Comparison of ENCODE assay signal across 39 mouse cellular contexts in genomic region chr10:129473256-129473655, GRCm38 (mm10). TPM values are rescaled to one million over a fixed set of nuclear protein-coding genes. Genes with fewer than 3 reads are reported as not detected.
"Had no signal": no experiment of that assay in that cellular context is flagged by ENCODE, and none has a peak within 500 bp of the region (broad histone marks: within the 10 kb centered on the region; RNA-seq: fewer than 3 reads in every experiment).

No protein-coding gene starts in this region.

- ATAC-seq: hindbrain, embryonic 16.5 days; inflammation-experienced regulatory T-cells, adult 6 months; intestine, embryonic 15.5 days; intestine, postnatal 0 days had no signal

- H3K4me3 ChIP-seq: gastrocnemius, adult 2 months; heart, embryonic 10.5 days; heart, embryonic 12.5 days; hindbrain, embryonic 10.5 days; hindbrain, embryonic 12.5 days; intestine, embryonic 15.5 days; layer of hippocampus, adult 2 months; left cerebral cortex, adult 2 months; limb, embryonic 10.5 days; limb, embryonic 12.5 days had no signal

- H3K27ac ChIP-seq: gastrocnemius, adult 2 months; heart, embryonic 10.5 days; hindbrain, embryonic 10.5 days; hindbrain, embryonic 12.5 days; hindbrain, embryonic 14.5 days; intestine, embryonic 15.5 days; layer of hippocampus, adult 2 months; left cerebral cortex, adult 2 months; limb, embryonic 10.5 days; limb, embryonic 12.5 days had no signal

- H3K36me3 ChIP-seq: heart, embryonic 10.5 days; heart, embryonic 12.5 days; hindbrain, embryonic 10.5 days; hindbrain, embryonic 12.5 days; intestine, embryonic 15.5 days; limb, embryonic 10.5 days; limb, embryonic 12.5 days had no signal

- H3K27me3 ChIP-seq: heart, embryonic 12.5 days; hindbrain, embryonic 12.5 days; intestine, embryonic 15.5 days; limb, embryonic 12.5 days had no signal

- H3K9me3 ChIP-seq: heart, embryonic 10.5 days; heart, embryonic 12.5 days; hindbrain, embryonic 10.5 days; hindbrain, embryonic 12.5 days; intestine, embryonic 15.5 days; limb, embryonic 10.5 days; limb, embryonic 12.5 days had no signal

- H3K9ac ChIP-seq: heart, embryonic 12.5 days; hindbrain, embryonic 12.5 days; hindbrain, embryonic 14.5 days; intestine, embryonic 15.5 days; limb, embryonic 12.5 days had no signal

- DNase-seq: gastrocnemius, adult 2 months; gastrocnemius, postnatal 10 days; gastrocnemius, postnatal 25 days; heart, adult 18-20 months; heart, postnatal 10 days; heart, postnatal 4 days; kidney, adult 18-20 months; kidney, adult 8-10 months; kidney, postnatal 10 days; kidney, postnatal 25 days; kidney, postnatal 4 days; liver had no signal

- H3K4me2 ChIP-seq: heart, embryonic 12.5 days; hindbrain, embryonic 12.5 days; hindbrain, embryonic 14.5 days; intestine, embryonic 15.5 days; limb, embryonic 12.5 days had no signal

- H3K4me1 ChIP-seq: heart, embryonic 10.5 days; heart, embryonic 12.5 days; hindbrain, embryonic 10.5 days; hindbrain, embryonic 12.5 days; intestine, embryonic 15.5 days; limb, embryonic 10.5 days; limb, embryonic 12.5 days had no signal

RNA-seq across cellular contexts. Expression of gene Olfr788, which starts 2.5 kb away (rescaled TPM):
- total RNA-seq: gastrocnemius, adult 2 months; gastrocnemius, postnatal 10 days; gastrocnemius, postnatal 25 days; gastrocnemius, postnatal 4 days; granulocyte monocyte progenitor cell, adult 5-6 weeks; heart, adult 18-20 months; heart, adult 8-10 months; heart, postnatal 10 days; heart, postnatal 25 days; heart, postnatal 4 days; layer of hippocampus, adult 2 months; layer of hippocampus, postnatal 10 days; layer of hippocampus, postnatal 25 days; left cerebral cortex, adult 2 months; left cerebral cortex, postnatal 14 days; left cerebral cortex, postnatal 36 days had no signal
- polyA plus RNA-seq: frontal cortex, adult 2 months; heart, embryonic 10.5 days; heart, embryonic 12.5 days; heart, embryonic 14.5 days; heart, embryonic 16.5 days; hindbrain, embryonic 10.5 days; hindbrain, embryonic 12.5 days; hindbrain, embryonic 14.5 days; hindbrain, embryonic 16.5 days; inflammation-experienced regulatory T-cells, adult 6 months; intestine, embryonic 15.5 days; intestine, postnatal 0 days; kidney, embryonic 14.5 days; kidney, embryonic 16.5 days; limb, embryonic 10.5 days; limb, embryonic 12.5 days; limb, embryonic 14.5 days had no signal

RNA-seq across cellular contexts. Expression of gene Olfr789, which starts 11.3 kb away (rescaled TPM):
- total RNA-seq: gastrocnemius, adult 2 months; gastrocnemius, postnatal 10 days; gastrocnemius, postnatal 25 days; gastrocnemius, postnatal 4 days; granulocyte monocyte progenitor cell, adult 5-6 weeks; heart, adult 18-20 months; heart, adult 8-10 months; heart, postnatal 10 days; heart, postnatal 25 days; heart, postnatal 4 days; layer of hippocampus, adult 2 months; layer of hippocampus, postnatal 10 days; layer of hippocampus, postnatal 25 days; left cerebral cortex, adult 2 months; left cerebral cortex, postnatal 14 days; left cerebral cortex, postnatal 36 days had no signal
- polyA plus RNA-seq: frontal cortex, adult 2 months; heart, embryonic 10.5 days; heart, embryonic 12.5 days; heart, embryonic 14.5 days; heart, embryonic 16.5 days; hindbrain, embryonic 10.5 days; hindbrain, embryonic 12.5 days; hindbrain, embryonic 14.5 days; hindbrain, embryonic 16.5 days; inflammation-experienced regulatory T-cells, adult 6 months; intestine, embryonic 15.5 days; intestine, postnatal 0 days; kidney, embryonic 14.5 days; kidney, embryonic 16.5 days; limb, embryonic 10.5 days; limb, embryonic 12.5 days; limb, embryonic 14.5 days had no signal

RNA-seq across cellular contexts. Expression of gene Olfr787, which starts 11.6 kb away (rescaled TPM):
- total RNA-seq: gastrocnemius, adult 2 months; gastrocnemius, postnatal 10 days; gastrocnemius, postnatal 25 days; gastrocnemius, postnatal 4 days; granulocyte monocyte progenitor cell, adult 5-6 weeks; heart, adult 18-20 months; heart, adult 8-10 months; heart, postnatal 10 days; heart, postnatal 25 days; heart, postnatal 4 days; layer of hippocampus, adult 2 months; layer of hippocampus, postnatal 10 days; layer of hippocampus, postnatal 25 days; left cerebral cortex, adult 2 months; left cerebral cortex, postnatal 14 days; left cerebral cortex, postnatal 36 days had no signal
- polyA plus RNA-seq: frontal cortex, adult 2 months; heart, embryonic 10.5 days; heart, embryonic 12.5 days; heart, embryonic 14.5 days; heart, embryonic 16.5 days; hindbrain, embryonic 10.5 days; hindbrain, embryonic 12.5 days; hindbrain, embryonic 14.5 days; hindbrain, embryonic 16.5 days; intestine, embryonic 15.5 days; intestine, postnatal 0 days; kidney, embryonic 14.5 days; kidney, embryonic 16.5 days; limb, embryonic 10.5 days; limb, embryonic 12.5 days; limb, embryonic 14.5 days had no signal

RNA-seq across cellular contexts. Expression of gene Olfr790, which starts 25.0 kb away (rescaled TPM):
- total RNA-seq: gastrocnemius, adult 2 months; gastrocnemius, postnatal 10 days; gastrocnemius, postnatal 25 days; gastrocnemius, postnatal 4 days; granulocyte monocyte progenitor cell, adult 5-6 weeks; heart, adult 18-20 months; heart, adult 8-10 months; heart, postnatal 10 days; heart, postnatal 25 days; heart, postnatal 4 days; layer of hippocampus, adult 2 months; layer of hippocampus, postnatal 10 days; layer of hippocampus, postnatal 25 days; left cerebral cortex, adult 2 months; left cerebral cortex, postnatal 14 days; left cerebral cortex, postnatal 36 days had no signal
- polyA plus RNA-seq: frontal cortex, adult 2 months; heart, embryonic 10.5 days; heart, embryonic 12.5 days; heart, embryonic 14.5 days; heart, embryonic 16.5 days; hindbrain, embryonic 10.5 days; hindbrain, embryonic 12.5 days; hindbrain, embryonic 14.5 days; hindbrain, embryonic 16.5 days; inflammation-experienced regulatory T-cells, adult 6 months; intestine, embryonic 15.5 days; intestine, postnatal 0 days; kidney, embryonic 14.5 days; kidney, embryonic 16.5 days; limb, embryonic 10.5 days; limb, embryonic 12.5 days; limb, embryonic 14.5 days had no signal

RNA-seq across cellular contexts. Expression of gene Olfr786, which starts 46.1 kb away (rescaled TPM):
- total RNA-seq: gastrocnemius, adult 2 months; gastrocnemius, postnatal 10 days; gastrocnemius, postnatal 25 days; gastrocnemius, postnatal 4 days; granulocyte monocyte progenitor cell, adult 5-6 weeks; heart, adult 18-20 months; heart, adult 8-10 months; heart, postnatal 10 days; heart, postnatal 25 days; heart, postnatal 4 days; layer of hippocampus, adult 2 months; layer of hippocampus, postnatal 10 days; layer of hippocampus, postnatal 25 days; left cerebral cortex, adult 2 months; left cerebral cortex, postnatal 14 days; left cerebral cortex, postnatal 36 days had no signal
- polyA plus RNA-seq: frontal cortex, adult 2 months; heart, embryonic 10.5 days; heart, embryonic 12.5 days; heart, embryonic 14.5 days; heart, embryonic 16.5 days; hindbrain, embryonic 10.5 days; hindbrain, embryonic 12.5 days; hindbrain, embryonic 14.5 days; hindbrain, embryonic 16.5 days; inflammation-experienced regulatory T-cells, adult 6 months; intestine, embryonic 15.5 days; intestine, postnatal 0 days; kidney, embryonic 14.5 days; kidney, embryonic 16.5 days; limb, embryonic 10.5 days; limb, embryonic 12.5 days; limb, embryonic 14.5 days had no signal
